Mouse (Mus musculus): Measurements from ENCODE around the gene Gm20388.

Gm20388 gene

GRCm38 (mm10) chr8:122393717-122394116 is 2483.1 kb downstream of the Gm20388 start:
- DNase-seq (ENCODE audit: low spot score in 2 of 2), result no peak

- DNase-seq (ENCODE audit: low spot score in 2 of 2), result no peak
Measured at GRCm38 (mm10) chr8:122395291-122395690, 2484.7 kb downstream of the Gm20388 start.

GRCm38 (mm10) chr8:122398186-122398585 is 2487.5 kb downstream of the Gm20388 start:
- no peak for DNase-seq (ENCODE audit: low spot score in 2 of 2)

GRCm38 (mm10) chr8:122405146-122405805 is 2494.6 kb downstream of the Gm20388 start:
- no peak for DNase-seq (ENCODE audit: low spot score in 2 of 2)

GRCm38 (mm10) chr8:122407678-122408077 is 2497.0 kb downstream of the Gm20388 start:
- no peak for DNase-seq (ENCODE audit: low spot score in 2 of 2)

GRCm38 (mm10) chr8:122414311-122414710 is 2503.7 kb downstream of the Gm20388 start:
- no peak for DNase-seq (ENCODE audit: low spot score in 2 of 2)

- no peak for DNase-seq (ENCODE audit: low spot score in 2 of 2)
Measured at GRCm38 (mm10) chr8:122415554-122415953, 2504.9 kb downstream of the Gm20388 start.

- DNase-seq (ENCODE audit: low spot score in 2 of 2), result no peak
Measured at GRCm38 (mm10) chr8:122419881-122420555, 2509.4 kb downstream of the Gm20388 start.

GRCm38 (mm10) chr8:122421376-122422070 is 2510.9 kb downstream of the Gm20388 start, which contains the start of gene Il17c:
Il17c (plus strand) TSS chr8:122422020.
- DNase-seq (ENCODE audit: low spot score in 2 of 2), result no peak

GRCm38 (mm10) chr8:122423217-122423616 is 2512.6 kb downstream of the Gm20388 start:
- DNase-seq (ENCODE audit: low spot score in 2 of 2), result no peak

- DNase-seq (ENCODE audit: low spot score in 2 of 2), result peak; percentile 54 to 65
Measured at GRCm38 (mm10) chr8:122423659-122424058, 2513.0 kb downstream of the Gm20388 start.

- no peak for DNase-seq (ENCODE audit: low spot score in 2 of 2)
Measured at GRCm38 (mm10) chr8:122426145-122426544, 2515.5 kb downstream of the Gm20388 start.

- no peak for DNase-seq (ENCODE audit: low spot score in 2 of 2)
Measured at GRCm38 (mm10) chr8:122427607-122428006, 2517.0 kb downstream of the Gm20388 start.

- DNase-seq (ENCODE audit: low spot score in 2 of 2), result no peak
Measured at GRCm38 (mm10) chr8:122428163-122428562, 2517.5 kb downstream of the Gm20388 start.

- peak; percentile 22 to 58 for DNase-seq (ENCODE audit: low spot score in 2 of 2)
Measured at GRCm38 (mm10) chr8:122430058-122430636, 2519.5 kb downstream of the Gm20388 start.

- DNase-seq (ENCODE audit: low spot score in 2 of 2), result no peak
Measured at GRCm38 (mm10) chr8:122430646-122431045, 2520.0 kb downstream of the Gm20388 start.

GRCm38 (mm10) chr8:122431694-122432442 is 2521.2 kb downstream of the Gm20388 start:
- DNase-seq (ENCODE audit: low spot score in 2 of 2), result no peak

- peak; percentile 85 to 87 for DNase-seq (ENCODE audit: low spot score in 2 of 2)
Measured at GRCm38 (mm10) chr8:122432443-122433268, 2522.0 kb downstream of the Gm20388 start, which contains the start of gene Cyba. Cyba (minus strand) TSS chr8:122432930.

GRCm38 (mm10) chr8:122433269-122433905 is 2522.7 kb downstream of the Gm20388 start:
- no peak for DNase-seq (ENCODE audit: low spot score in 2 of 2)

GRCm38 (mm10) chr8:122435375-122435774 is 2524.7 kb downstream of the Gm20388 start:
- DNase-seq (ENCODE audit: low spot score in 2 of 2), result no peak

All from heart, adult 9 months (tissue).